Mouse (Mus musculus): Measurements from ENCODE around the gene Krtap5-1.
"Not testable (repeated sequence)": the region's sequence is repeated elsewhere in the genome, so short reads cannot be mapped to it uniquely, and the experiment has no call there.

GRCm38 (mm10) chr7:142297018-142297417 is at the start of gene Krtap5-1:
- not testable (repeated sequence) for TF ChIP-seq CTCF (IDR thresholded peaks at IDR 0.05; ENCODE audit: control insufficient read depth, insufficient read depth, insufficient read length); USF1 (IDR thresholded peaks at IDR 0.05; ENCODE audit: low read depth); MYOG (IDR thresholded peaks at IDR 0.05; ENCODE audit: control insufficient read depth, extremely low read depth, insufficient read length); MAX (IDR thresholded peaks at IDR 0.05); FOSL1 (IDR thresholded peaks at IDR 0.05; ENCODE audit: insufficient read depth, low read length, poor library complexity, severe bottlenecking)

Measured in C2C12 (cell line).